Mouse (Mus musculus): ENCODE measurements around the gene Lxn. TPM values are rescaled to one million over a fixed set of nuclear protein-coding genes. Genes with fewer than 3 reads are reported as not detected.
A peak's percentile ranks its signal among the peaks of the same experiment; 100 is the strongest.

Gene Lxn
- polyA plus RNA-seq, 1 experiment = 49.1 TPM

DNA sequence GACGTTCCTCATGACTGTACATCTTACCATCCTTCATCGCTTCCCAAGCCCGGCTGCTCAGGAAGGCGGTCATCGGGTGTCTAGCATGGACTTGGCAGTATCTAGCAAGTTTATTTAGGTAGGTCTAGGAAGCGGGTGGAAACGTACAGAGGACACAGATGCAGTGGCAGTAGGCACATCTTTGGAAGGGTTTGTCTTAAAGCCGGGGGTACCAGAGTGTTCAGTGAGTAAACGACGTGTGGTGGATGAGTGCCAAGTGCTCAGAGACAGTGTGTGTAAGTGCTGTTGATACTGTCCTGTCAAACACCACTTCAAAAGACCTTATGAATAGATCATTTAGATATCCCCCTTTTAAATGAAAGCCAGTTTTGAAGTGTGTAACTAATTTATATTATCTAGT lies 1.1 kb downstream of the Lxn start:
- Histone ChIP-seq H3K4me1 (ENCODE audit: control insufficient read depth, insufficient read depth, low read length) (peaks cover 6% of the 10 kb centered on the region), H3K4me3 (ENCODE audit: insufficient read depth, low read length) (peak overlapping the region; percentile 15; the same call in 1 of the 2 replicates), H3K27ac (ENCODE audit: insufficient read depth, low read depth, low read length) (no peak overlapping the region)
- TF ChIP-seq POLR2A (IDR thresholded peaks at IDR 0.05; ENCODE audit: borderline replicate concordance, low read depth, low read length) (no peak), CTCF (IDR thresholded peaks at IDR 0.05; ENCODE audit: low read depth, low read length) (no peak)

DNA sequence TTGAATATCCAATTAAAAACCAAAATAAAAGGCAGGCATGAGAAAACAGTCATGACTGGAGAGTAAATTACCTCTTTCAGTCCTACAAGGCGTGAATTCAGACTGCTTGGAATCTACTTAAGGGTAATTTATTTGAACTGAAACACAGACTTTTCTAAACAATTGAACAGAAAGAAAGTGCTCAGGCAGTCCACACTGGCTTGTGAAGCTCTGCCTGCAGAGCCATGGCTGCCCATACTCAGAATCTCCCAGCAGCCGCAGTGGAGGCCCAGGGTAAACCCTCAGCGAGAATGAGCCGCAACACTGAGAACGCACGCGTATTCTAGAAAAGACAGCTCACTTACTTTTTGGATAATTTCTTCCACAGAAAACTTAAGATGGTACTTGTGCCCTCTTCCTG lies 1.7 kb downstream of the Lxn start:
- no peak for TF ChIP-seq POLR2A (IDR thresholded peaks at IDR 0.05; ENCODE audit: borderline replicate concordance, low read depth, low read length)
- no peak for TF ChIP-seq CTCF (IDR thresholded peaks at IDR 0.05; ENCODE audit: low read depth, low read length)
- peaks cover 6% of the 10 kb centered on the region for H3K4me1 ChIP-seq (ENCODE audit: control insufficient read depth, insufficient read depth, low read length)

DNA sequence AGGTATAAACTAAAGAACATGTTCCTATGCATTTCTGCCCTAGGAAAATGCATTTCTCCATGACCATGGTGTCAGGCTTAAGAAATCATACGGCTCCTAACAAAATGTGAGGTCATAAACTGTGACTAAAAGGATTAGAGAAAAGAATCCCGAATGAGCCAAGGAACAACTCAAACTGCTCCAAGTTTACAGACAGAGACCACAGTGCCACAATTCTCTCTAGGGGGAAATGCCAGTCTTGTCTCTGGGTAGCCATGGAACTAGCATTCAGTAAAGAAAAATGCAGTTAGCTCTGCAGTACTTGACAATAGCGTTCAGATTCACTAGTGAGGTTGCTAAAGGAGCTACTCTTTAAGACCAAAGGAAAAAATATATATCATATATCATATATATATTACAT lies 3.8 kb downstream of the Lxn start:
- TF ChIP-seq POLR2A (IDR thresholded peaks at IDR 0.05; ENCODE audit: borderline replicate concordance, low read depth, low read length) (no peak), CTCF (IDR thresholded peaks at IDR 0.05; ENCODE audit: low read depth, low read length) (no peak)
- no peak overlapping the region for H3K4me3 ChIP-seq (ENCODE audit: insufficient read depth, low read length)
- H3K4me1 ChIP-seq (ENCODE audit: control insufficient read depth, insufficient read depth, low read length) = peaks cover 6% of the 10 kb centered on the region
- no peak overlapping the region for H3K27ac ChIP-seq (ENCODE audit: insufficient read depth, low read depth, low read length)

More for the DNA sequence above, 1.7 kb downstream of the Lxn start:
- Histone ChIP-seq H3K4me3 (ENCODE audit: insufficient read depth, low read length) (no peak overlapping the region), H3K27ac (ENCODE audit: insufficient read depth, low read depth, low read length) (no peak overlapping the region)

DNA sequence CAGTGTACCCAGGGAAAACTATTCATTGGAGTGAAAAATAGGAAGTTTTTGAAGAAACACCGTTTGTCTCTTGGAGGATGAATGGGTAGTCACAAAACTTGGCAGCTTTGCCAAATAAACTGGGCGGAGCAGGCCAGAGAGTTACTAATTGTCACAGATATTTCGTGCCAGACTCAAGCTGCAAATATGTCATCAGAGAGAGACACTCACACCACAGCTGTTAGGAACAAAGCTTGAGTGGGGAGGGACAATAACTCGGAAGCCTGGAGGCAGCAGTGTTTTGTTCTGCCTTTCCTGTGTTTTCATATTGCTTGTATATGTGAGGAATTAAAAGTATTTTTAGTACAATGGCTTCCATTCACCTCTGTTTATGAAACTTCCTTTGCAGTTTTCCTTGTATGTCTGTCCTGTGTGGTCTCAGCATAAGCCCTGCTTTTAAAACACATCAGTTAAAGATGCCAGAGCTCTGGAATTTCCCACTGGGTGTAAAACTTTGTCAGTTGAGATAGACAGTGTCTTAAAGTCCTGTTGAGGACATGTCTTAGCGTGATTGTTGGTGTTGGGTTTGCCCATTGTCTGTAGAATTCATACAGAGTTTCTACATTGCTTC lies 13.0 kb downstream of the Lxn start:
- TF ChIP-seq POLR2A (IDR thresholded peaks at IDR 0.05; ENCODE audit: borderline replicate concordance, low read depth, low read length) (no peak), CTCF (IDR thresholded peaks at IDR 0.05; ENCODE audit: low read depth, low read length) (no peak)
- H3K4me3 ChIP-seq (ENCODE audit: insufficient read depth, low read length) = no peak overlapping the region
- no peak overlapping the region for H3K27ac ChIP-seq (ENCODE audit: insufficient read depth, low read depth, low read length)
- H3K4me1 ChIP-seq (ENCODE audit: control insufficient read depth, insufficient read depth, low read length) = no peaks in the 10 kb centered on the region

DNA sequence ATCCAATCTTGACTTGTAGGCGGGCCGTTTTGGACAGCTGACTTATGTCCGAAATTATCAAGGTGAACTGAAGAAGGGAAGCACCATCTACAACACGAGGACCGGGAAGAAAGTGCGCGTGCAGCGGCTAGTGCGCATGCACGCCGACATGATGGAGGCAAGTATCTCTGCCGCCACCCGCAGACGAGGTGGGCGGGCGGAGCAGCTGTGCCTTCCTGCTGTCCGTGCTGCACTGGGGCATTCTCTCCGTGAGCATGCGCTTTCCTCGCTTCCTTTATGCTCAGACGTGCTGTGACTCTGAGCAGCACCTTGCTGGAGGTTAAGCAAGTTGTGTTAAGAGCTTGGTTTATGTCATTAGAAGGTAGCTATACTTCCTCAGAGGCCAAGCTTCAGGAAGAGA lies 14.1 kb downstream of the Lxn start:
- Histone ChIP-seq H3K4me1 (ENCODE audit: control insufficient read depth, insufficient read depth, low read length) (no peaks in the 10 kb centered on the region), H3K27ac (ENCODE audit: insufficient read depth, low read depth, low read length) (no peak overlapping the region), H3K4me3 (ENCODE audit: insufficient read depth, low read length) (no peak overlapping the region)
- TF ChIP-seq CTCF (IDR thresholded peaks at IDR 0.05; ENCODE audit: low read depth, low read length) (no peak), POLR2A (IDR thresholded peaks at IDR 0.05; ENCODE audit: borderline replicate concordance, low read depth, low read length) (no peak)

DNA sequence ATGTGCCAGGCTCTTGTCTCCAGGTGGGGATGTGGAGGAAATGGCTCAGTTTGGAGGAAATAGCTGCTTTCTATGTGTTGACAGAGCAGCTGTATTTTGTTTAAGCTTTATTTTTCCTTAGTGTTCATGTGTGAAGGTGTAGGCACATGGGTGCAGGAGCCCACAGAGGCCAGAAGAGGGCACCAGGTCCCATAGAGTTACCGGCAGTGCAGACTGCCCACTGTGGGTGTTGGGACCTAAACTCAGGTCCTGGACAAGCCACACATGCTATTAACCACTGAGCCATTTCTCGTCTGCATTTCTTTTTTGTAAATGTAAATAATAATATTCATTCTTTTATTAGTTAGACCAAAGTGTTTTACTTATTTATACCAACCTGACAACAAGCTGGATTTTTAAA lies 16.6 kb downstream of the Lxn start:
- Histone ChIP-seq H3K4me1 (ENCODE audit: control insufficient read depth, insufficient read depth, low read length) (no peaks in the 10 kb centered on the region), H3K27ac (ENCODE audit: insufficient read depth, low read depth, low read length) (no peak overlapping the region), H3K4me3 (ENCODE audit: insufficient read depth, low read length) (no peak overlapping the region)
- TF ChIP-seq POLR2A (IDR thresholded peaks at IDR 0.05; ENCODE audit: borderline replicate concordance, low read depth, low read length) = no peak
- no peak for TF ChIP-seq CTCF (IDR thresholded peaks at IDR 0.05; ENCODE audit: low read depth, low read length)

DNA sequence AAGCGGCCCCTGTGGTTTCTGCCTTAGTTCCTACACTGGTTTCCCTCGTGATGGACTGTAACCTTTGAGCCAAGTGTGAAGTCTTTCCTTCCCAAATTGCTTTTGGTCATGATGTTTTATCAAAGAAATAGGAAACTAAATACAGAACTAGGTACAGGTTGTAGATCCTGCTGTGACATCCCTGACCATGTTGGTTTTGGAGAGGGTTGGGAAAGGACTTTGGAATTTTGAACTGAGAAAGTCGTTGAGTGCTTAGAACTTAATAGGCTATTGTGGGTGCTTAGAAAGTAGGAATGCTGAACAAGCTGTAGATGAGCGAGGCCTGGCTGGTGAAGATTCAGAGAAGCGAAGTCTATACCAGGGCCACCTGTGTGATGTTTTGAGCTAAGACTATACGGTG lies 29.7 kb downstream of the Lxn start:
- Histone ChIP-seq H3K4me1 (ENCODE audit: control insufficient read depth, insufficient read depth, low read length) (peaks cover 3% of the 10 kb centered on the region; the same call in 1 of the 2 replicates), H3K4me3 (ENCODE audit: insufficient read depth, low read length) (no peak overlapping the region), H3K27ac (ENCODE audit: insufficient read depth, low read depth, low read length) (no peak overlapping the region)
- TF ChIP-seq CTCF (IDR thresholded peaks at IDR 0.05; ENCODE audit: low read depth, low read length) = no peak
- TF ChIP-seq POLR2A (IDR thresholded peaks at IDR 0.05; ENCODE audit: borderline replicate concordance, low read depth, low read length) = no peak

DNA sequence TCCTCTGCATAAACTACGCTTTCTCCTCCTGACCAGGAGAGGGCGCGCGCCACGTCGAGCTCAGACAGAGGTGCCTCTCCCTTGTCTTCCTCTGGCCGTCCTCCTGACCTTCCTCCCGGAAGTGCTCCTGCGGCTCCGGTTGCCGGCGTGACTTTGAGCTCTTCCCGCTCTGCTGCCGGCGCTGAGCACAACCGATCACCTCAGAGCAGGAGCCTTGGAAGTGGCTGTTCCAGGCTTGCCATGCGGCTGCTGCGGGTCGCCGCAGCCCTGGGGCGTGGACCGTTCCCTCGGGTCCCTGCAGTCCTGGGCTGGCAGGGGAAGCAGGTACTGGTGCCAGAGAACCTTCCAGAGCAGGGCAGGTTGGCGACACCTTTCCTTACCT lies 33.7 kb downstream of the Lxn start, which contains the start of gene Gfm1:
Gene Gfm1, plus strand, starts transcription at position 98 of the 382 bp plus-strand sequence.
- TF ChIP-seq POLR2A (IDR thresholded peaks at IDR 0.05; ENCODE audit: borderline replicate concordance, low read depth, low read length) = no peak
- TF ChIP-seq CTCF (IDR thresholded peaks at IDR 0.05; ENCODE audit: low read depth, low read length) = peak; percentile 71
- Histone ChIP-seq H3K27ac (ENCODE audit: insufficient read depth, low read depth, low read length) (no peak within 1 kb of the TSS), H3K4me1 (ENCODE audit: control insufficient read depth, insufficient read depth, low read length) (peaks cover 3% of the 10 kb centered on the region; the same call in 1 of the 2 replicates), H3K4me3 (ENCODE audit: insufficient read depth, low read length) (peak within 1 kb of the TSS; percentile 100)

DNA sequence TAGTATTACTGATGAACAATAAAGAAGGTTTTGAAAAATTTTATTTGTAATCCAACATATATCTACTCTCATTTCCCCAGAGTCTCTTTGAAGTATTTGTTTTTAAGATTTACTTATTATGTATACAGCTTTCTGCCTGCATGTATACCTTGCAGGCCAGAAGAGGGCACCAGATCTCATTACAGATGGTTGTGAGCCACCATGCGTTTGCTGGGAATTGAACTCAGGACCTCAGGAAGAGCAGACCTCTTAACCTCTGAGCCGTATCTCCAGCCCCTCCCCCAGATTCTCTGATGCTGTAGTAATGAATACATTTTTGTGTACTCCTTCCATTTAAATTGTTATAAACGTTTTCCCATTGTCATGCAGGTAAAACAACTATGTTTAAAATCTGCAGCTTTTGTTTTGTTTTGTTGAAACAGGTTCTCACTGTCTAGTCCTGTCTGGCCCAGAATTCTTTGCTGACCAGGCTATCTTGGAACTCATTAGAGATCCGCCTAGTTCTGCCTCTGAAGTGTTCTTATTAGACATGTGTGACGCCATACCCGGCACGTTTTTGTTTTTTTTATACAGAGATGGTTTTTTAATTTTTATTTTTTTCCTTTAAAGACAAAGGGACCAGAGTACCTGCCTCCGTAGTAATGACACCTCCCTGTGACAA lies 34.3 kb downstream of the Lxn start:
- H3K4me1 ChIP-seq (ENCODE audit: control insufficient read depth, insufficient read depth, low read length) = peaks cover 3% of the 10 kb centered on the region; the same call in 1 of the 2 replicates
- no peak overlapping the region for H3K27ac ChIP-seq (ENCODE audit: insufficient read depth, low read depth, low read length)
- TF ChIP-seq POLR2A (IDR thresholded peaks at IDR 0.05; ENCODE audit: borderline replicate concordance, low read depth, low read length) = no peak
- no peak for TF ChIP-seq CTCF (IDR thresholded peaks at IDR 0.05; ENCODE audit: low read depth, low read length)
- H3K4me3 ChIP-seq (ENCODE audit: insufficient read depth, low read length) = peak overlapping the region; percentile 100; the same call in 1 of the 2 replicates

Other genes starting within 250 kb of the Lxn start
- gene Mlf1, start 89.8 kb downstream of the Lxn start, polyA plus RNA-seq (2012; ENCODE audit: insufficient read depth, insufficient read length, missing spikeins) = 1.2 TPM in 1 of 2 replicates, not detected in the other
- gene Gm17402, start 88.8 kb downstream of the Lxn start, polyA plus RNA-seq (2012; ENCODE audit: insufficient read depth, insufficient read length, missing spikeins) = not detected in 2 replicates
- gene Gfm1, start 33.8 kb downstream of the Lxn start, polyA plus RNA-seq (2012; ENCODE audit: insufficient read depth, insufficient read length, missing spikeins) = 22.9 and 29.3 TPM in 2 replicates
- not detected in 2 replicates for gene Rarres1, start 51.6 kb upstream of the Lxn start, polyA plus RNA-seq (2012; ENCODE audit: insufficient read depth, insufficient read length, missing spikeins)
- 231 and 232 TPM in 2 replicates for gene Mfsd1, start 118.8 kb upstream of the Lxn start, polyA plus RNA-seq (2012; ENCODE audit: insufficient read depth, insufficient read length, missing spikeins)